Mouse (Mus musculus) cerebellum, postnatal 36 days (tissue): ENCODE results near the gene Mad2l1bp.

Source experiments
- DNase-seq, 2 experiments: peaks; one replicate each; pipeline ENCODE4 v3.0.0; 2021 to 2022; ENCODE audit warnings: mixed read lengths in 2 of 2

Mad2l1bp gene

DNA sequence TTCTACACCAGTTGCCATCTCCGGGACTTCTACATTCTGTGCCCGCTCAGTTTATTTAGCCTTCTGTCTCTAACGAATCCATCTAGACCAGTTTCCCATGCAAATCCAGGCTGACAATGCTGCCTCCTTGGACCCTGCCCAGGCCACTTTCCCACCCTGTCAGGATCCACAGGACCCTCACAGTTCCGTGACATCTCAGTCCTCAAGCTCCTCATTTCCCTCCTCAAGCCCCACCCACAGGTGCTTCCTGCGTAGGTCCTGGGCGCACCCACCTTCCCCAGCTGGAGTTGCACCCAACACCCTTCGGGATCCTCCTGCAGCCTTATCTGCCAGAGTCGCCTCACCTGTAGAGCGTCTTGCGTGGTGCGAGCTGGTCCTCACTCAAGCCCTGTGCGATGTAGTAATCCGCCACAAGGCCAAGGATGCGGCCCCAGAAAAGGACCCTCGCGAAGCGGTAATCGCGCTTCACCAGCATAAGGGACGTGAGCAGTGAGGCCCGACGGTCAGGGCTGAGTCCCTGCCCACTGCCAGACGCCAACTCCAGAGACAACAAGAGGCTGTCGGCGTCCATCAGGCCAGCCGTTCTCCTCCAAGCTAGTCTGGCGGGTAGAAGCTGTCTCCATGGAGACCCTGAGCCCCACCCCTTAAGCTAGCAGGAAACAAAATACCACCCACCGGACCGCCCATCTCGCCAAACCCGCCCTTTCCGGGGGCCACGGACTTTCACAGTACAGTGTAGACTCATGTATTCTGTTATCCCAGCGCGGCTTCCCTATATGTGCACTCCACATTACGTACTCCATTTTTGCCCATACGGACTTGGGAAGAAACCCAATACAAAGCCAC, 9.6 kb downstream of the Mad2l1bp start, which contains the start of gene Rsph9:
Gene Rsph9 (minus strand): TSS at position 639 of the 846 bp plus-strand sequence.
- DNase-seq, result no peak

- no peak for DNase-seq
These were observed 13.5 kb downstream of the Mad2l1bp start for GRCm38 (mm10) chr17:46139872-46140271.

DNA sequence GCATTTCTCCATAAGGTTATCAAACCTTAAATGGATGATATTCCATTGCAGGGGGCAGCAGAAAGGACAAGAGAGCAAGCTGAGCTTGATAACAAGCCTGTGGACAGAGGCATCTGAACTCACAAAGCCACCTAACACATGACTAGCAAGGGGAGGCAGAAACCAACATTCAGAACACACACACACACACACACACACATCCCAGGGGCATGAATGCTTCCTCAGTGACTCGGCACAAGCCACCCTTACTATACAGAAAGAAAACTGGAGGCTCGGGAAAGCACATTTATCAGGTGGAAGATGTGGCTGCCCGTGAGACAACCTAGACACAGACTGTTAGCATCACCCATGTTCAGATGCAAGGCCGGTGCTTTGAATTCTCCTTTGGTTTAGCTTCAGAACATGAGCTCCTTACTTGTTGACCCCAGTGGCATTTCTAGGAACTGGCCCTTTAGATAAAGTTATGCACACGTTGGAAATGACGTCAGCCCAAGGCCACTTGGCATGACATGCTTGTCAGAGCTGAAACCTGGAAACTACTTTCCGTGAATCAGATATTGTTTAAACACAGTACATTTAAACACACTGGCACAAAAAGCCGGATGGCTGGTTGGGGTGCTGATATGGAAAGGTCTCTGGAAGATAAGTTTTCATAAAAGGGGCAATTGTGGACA, 14.7 kb downstream of the Mad2l1bp start:
- DNase-seq, result no peak

GRCm38 (mm10) chr17:46132862-46133261, 20.5 kb downstream of the Mad2l1bp start:
- DNase-seq, result no peak

GRCm38 (mm10) chr17:46132058-46132718, 21.2 kb downstream of the Mad2l1bp start:
- peak; percentile 75 to 81 for DNase-seq

GRCm38 (mm10) chr17:46129741-46130498, 23.4 kb downstream of the Mad2l1bp start:
- DNase-seq, result no peak

DNA sequence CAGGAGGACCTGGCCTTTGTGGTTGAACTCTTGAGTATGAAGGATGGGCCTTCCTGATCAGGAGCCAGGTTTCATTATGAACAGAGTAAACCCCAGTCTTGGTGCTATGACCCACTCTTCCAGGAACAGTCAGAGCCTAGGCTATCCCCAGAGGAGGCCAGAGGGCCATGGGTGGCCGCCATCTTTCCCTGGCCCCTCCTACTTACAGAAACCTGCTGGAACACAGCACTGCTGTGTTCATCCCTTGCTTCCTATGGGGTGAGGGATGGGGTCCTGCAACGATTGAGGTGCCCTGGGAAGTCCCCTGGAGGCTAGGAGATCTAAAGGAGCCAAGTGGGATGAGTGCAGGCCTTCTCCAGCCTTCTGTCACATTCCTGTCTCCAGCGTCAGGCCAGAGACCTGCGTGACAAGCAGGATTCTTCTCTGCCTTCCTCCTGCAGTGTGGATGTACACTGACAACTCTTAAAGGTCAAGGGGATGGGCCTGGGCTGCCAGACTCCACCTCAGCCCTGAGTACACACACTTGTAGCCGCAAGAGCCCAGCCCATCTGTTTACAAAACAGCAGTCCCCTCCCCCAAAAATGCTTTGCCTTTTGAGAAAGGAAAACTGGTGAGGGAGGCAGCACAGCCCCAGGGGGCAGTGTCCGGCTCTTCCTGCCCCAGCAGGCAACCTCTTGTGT, 25.4 kb downstream of the Mad2l1bp start:
- no peak for DNase-seq

- DNase-seq, result no peak
These were observed 26.7 kb downstream of the Mad2l1bp start for GRCm38 (mm10) chr17:46126608-46127007.

GRCm38 (mm10) chr17:46123953-46124700, 29.2 kb downstream of the Mad2l1bp start:
- DNase-seq, result no peak

- no peak for DNase-seq
These were observed 30.1 kb downstream of the Mad2l1bp start for GRCm38 (mm10) chr17:46123285-46123684.

- no peak for DNase-seq
These were observed 30.6 kb downstream of the Mad2l1bp start for GRCm38 (mm10) chr17:46122791-46123190.

GRCm38 (mm10) chr17:46119641-46120040, 33.7 kb downstream of the Mad2l1bp start:
- DNase-seq, result no peak

- DNase-seq, result no peak
These were observed 34.9 kb downstream of the Mad2l1bp start for GRCm38 (mm10) chr17:46118423-46118850.

GRCm38 (mm10) chr17:46117623-46118422, 35.5 kb downstream of the Mad2l1bp start:
- DNase-seq, result no peak

DNA sequence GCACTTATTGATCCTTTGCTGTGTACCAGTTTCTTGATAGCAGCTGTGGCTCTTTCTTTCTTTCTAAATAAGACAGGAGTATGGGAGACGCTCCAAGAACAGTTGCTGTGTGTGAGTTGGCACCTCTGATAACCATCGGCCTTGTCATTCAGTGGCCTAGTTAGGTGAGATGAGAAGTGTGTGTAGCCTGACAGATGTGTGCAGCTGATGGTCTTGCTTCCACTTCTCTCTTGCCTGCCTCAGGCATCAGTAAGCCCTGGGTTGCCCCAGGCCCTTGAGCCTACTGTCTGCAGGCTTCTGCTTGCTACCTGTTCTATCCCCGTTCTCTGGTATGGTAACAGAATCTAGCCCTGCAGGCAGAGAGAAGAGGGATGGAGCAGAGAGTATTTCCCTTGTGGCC, 36.5 kb downstream of the Mad2l1bp start:
- DNase-seq, result no peak

DNA sequence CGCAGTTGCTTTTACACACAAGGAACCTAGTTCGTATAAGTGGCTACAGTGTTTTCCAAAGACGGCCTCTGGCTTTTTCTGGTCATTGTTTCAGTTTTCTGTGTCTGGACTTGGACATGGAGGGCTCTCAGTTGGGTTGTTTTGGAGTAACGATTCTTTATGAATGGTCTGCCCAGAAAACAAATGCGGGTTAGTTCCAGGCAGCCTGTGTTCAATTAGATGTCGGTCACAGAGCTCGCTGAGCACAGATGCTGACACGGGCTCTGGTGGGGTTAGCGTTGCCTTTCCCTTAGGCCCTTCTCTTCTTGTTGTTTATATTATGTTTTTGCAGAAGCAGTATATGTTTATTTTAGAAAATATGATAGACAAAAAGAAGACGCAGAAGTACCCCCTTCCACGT, 37.2 kb downstream of the Mad2l1bp start:
- no peak for DNase-seq

DNA sequence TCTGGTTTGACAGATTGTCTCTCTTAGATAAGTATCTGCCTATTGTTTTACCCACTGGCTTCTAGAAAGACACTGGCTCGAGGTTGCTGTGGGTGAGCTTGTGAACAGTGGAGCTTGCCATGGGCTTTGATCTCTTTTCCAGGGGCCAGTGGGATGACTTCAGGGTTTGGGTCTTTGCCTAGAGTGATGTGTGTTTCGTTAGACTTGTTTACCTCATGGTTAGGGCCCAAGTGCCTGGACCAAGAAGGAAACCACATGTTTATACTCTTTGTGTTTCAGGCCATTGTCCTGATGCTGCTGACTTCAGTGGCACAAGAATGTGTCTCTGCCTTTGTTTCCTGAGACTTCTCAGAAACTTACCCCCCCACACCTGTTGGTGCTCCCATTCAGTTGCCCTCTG, 37.9 kb downstream of the Mad2l1bp start:
- no peak for DNase-seq

GRCm38 (mm10) chr17:46110402-46111289, 42.7 kb downstream of the Mad2l1bp start, which contains the start of gene Mrps18a:
Gene Mrps18a (plus strand): TSS chr17:46110986.
- peak; percentile 86 to 89 for DNase-seq

GRCm38 (mm10) chr17:46108286-46108685, 45.1 kb downstream of the Mad2l1bp start:
- DNase-seq, result no peak
